Mouse (Mus musculus) neural tube, embryonic 11.5 days (tissue): ENCODE results near the gene Fam53b. TPM values are rescaled to one million over a fixed set of nuclear protein-coding genes. Genes with fewer than 3 reads are reported as not detected.

ENCODE experiments used
- ATAC-seq: fragments of 200-750 bp; cut with Nextera tagmentation; 2 replicates; pipeline ENCODE4 v1.8.0; 2017; ENCODE audit warnings: moderate number of reproducible peaks, mild to moderate bottlenecking, moderate TSS enrichment, moderate library complexity; ENCODE audit not compliant: insufficient read depth, low FRiP score, low TSS enrichment
- DNase-seq: peaks from one replicate; pipeline ENCODE4 v3.0.0-alpha.2; 2015; ENCODE audit warnings: low spot score
- H3K27ac ChIP-seq: fragments of 300-500 bp; sonication (generic); 2 replicates; pipeline ENCODE4 v1.5.1; 2014; ENCODE audit warnings: low read depth, mild to moderate bottlenecking, low read length
- H3K27me3 ChIP-seq: fragments of 300-500 bp; sonication (generic); 2 replicates; pipeline ENCODE4 v1.6.1; 2014; ENCODE audit warnings: mild to moderate bottlenecking, low read length, mixed read lengths; ENCODE audit not compliant: control insufficient read depth, insufficient read depth
- H3K36me3 ChIP-seq: fragments of 300-500 bp; sonication (generic); 2 replicates; pipeline ENCODE4 v1.6.1; 2014; ENCODE audit warnings: mild to moderate bottlenecking, low read length, moderate library complexity, mixed read lengths; ENCODE audit not compliant: control insufficient read depth, insufficient read depth
- H3K4me1 ChIP-seq: fragments of 300-500 bp; sonication (generic); 2 replicates; pipeline ENCODE4 v1.6.1; 2014; ENCODE audit warnings: low read length, mixed read lengths; ENCODE audit not compliant: control insufficient read depth, insufficient read depth
- H3K4me2 ChIP-seq: fragments of 300-500 bp; sonication (generic); 2 replicates; pipeline ENCODE4 v1.6.1; 2014; ENCODE audit warnings: low read depth, mild to moderate bottlenecking, moderate library complexity
- H3K4me3 ChIP-seq: fragments of 300-500 bp; sonication (generic); 2 replicates; pipeline ENCODE4 v1.5.1; 2014; ENCODE audit warnings: low read depth, low read length
- H3K9ac ChIP-seq: fragments of 300-500 bp; sonication (generic); 2 replicates; pipeline ENCODE4 v1.6.1; 2014; ENCODE audit warnings: mild to moderate bottlenecking, low read length
- H3K9me3 ChIP-seq: fragments of 300-500 bp; sonication (generic); 2 replicates; pipeline ENCODE4 v1.6.1; 2016; ENCODE audit warnings: low read length; ENCODE audit not compliant: control insufficient read depth
- WGBS: fragments of 180-500 bp; shearing (Covaris S2); extraction: QIAGEN DNeasy Blood & Tissue Kit; methylation state at CpG from one replicate; pipeline ENCODE4 v1.1.7; 2014; 5-methylcytosine and 5-hydroxymethylcytosine counted together
- polyA plus RNA-seq: library from polyadenylated mRNA; unstranded; fragments of >200 nt; fragmentation: Nextera tagmentation; extraction: Ambion mirVana; gene quantifications from 2 replicates; pipeline ENCODE4 v1.2.1, GENCODE M21; 2014

Fam53b gene
- polyA plus RNA-seq, 1 experiment from 2014 or later = 22.9 TPM

GRCm38 (mm10) chr7:132733521-132733920, 80.2 kb downstream of the Fam53b start:
- Histone ChIP-seq H3K36me3 (no peaks in the 10 kb centered on the region), H3K4me3 (no peak overlapping the region), H3K4me2 (no peak overlapping the region), H3K27me3 (no peaks in the 10 kb centered on the region), H3K27ac (peak overlapping the region; percentile 30; the same call in 1 of the 2 replicates), H3K9ac (no peak overlapping the region), H3K4me1 (peaks cover 29% of the 10 kb centered on the region), H3K9me3 (no peaks in the 10 kb centered on the region)
- 44% methylated on average over 6 of the region's 6 CpGs for WGBS
- ATAC-seq (no peak; the same call in 1 of the 2 replicates), DNase-seq (no peak)

DNA sequence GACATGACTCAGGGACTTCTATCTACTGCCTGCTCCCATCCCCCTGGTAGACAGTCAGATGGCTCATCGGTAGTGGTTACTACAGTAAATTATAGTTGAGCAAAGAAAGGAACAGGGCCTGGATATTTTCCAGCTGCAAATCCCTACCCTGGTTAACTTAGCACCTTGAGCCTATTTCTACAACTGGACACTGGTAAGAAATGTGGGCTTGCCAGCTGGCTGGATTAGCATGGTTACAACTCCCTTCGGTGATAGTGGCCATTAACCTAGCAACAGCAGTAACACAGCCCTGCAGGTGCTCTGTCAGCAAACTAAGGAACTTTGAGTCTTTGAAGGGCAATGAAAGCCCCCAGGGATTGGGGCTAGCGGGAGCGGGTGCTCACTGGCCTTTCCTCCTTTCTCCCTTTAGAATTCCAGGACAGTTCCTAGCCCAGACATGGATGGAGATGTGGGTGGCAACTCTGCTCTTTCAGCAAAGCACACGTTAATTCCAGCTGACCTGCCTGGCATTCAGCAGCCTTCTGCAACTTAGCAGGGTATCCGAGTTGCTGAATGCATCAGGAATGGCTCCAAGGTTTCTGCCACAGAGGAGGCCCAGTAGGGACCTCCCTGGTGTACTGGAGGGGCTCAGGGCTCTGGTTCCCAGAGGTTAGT, 81.4 kb downstream of the Fam53b start:
- Histone ChIP-seq H3K4me1 (peaks cover 29% of the 10 kb centered on the region), H3K36me3 (no peaks in the 10 kb centered on the region), H3K4me2 (no peak overlapping the region), H3K9me3 (no peaks in the 10 kb centered on the region), H3K4me3 (no peak overlapping the region), H3K9ac (no peak overlapping the region), H3K27me3 (no peaks in the 10 kb centered on the region), H3K27ac (no peak overlapping the region)
- DNase-seq = no peak
- WGBS = 53% methylated on average over 6 of the region's 6 CpGs
- no peak for ATAC-seq

- Histone ChIP-seq H3K27ac (no peak overlapping the region), H3K4me2 (no peak overlapping the region), H3K4me3 (no peak overlapping the region), H3K4me1 (peaks cover 29% of the 10 kb centered on the region), H3K9me3 (no peaks in the 10 kb centered on the region), H3K27me3 (no peaks in the 10 kb centered on the region), H3K9ac (no peak overlapping the region), H3K36me3 (no peaks in the 10 kb centered on the region)
- 37% methylated on average over 6 of the region's 6 CpGs for WGBS
- ATAC-seq (no peak), DNase-seq (no peak)
These were observed 82.1 kb downstream of the Fam53b start for GRCm38 (mm10) chr7:132731558-132731957.

- DNase-seq = no peak
- H3K27ac ChIP-seq = no peak overlapping the region
These were observed 83.2 kb downstream of the Fam53b start for GRCm38 (mm10) chr7:132730510-132730909.

DNA sequence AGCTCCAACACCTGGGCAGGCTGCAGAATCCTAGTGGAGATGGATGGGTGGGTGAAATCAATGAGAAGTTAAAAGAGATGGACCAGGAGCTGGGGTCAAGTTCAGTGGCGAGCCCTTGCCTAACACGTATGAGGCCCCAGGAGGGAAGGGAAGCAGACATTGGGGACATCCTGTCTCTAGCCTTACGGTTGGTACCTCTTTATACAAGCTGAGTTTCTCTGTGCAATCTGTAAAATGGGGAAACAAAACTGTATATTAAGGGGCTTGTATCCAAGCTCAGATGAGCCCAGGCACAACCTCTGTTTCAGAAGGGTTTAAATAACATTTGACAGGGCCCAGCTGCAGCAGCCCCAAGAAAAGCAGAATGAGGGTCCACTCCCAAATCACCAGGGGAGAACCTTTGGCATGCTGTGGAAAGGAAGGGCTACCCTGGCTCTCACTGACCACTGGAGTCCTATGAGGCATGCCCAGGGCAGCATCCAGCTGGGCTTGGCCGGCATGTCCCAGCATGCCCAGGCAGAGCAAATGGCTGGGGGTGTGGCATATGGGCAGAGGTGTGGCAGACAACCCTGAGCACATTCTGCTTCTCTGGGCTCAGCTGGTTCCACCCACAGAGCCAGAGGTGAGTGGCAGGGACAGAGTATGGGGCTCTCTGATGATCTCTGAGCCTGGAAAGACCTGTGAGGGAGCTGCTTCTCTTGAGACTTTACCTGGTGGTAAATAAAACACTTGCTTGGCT, 84.4 kb downstream of the Fam53b start:
- Histone ChIP-seq H3K27me3 (no peaks in the 10 kb centered on the region), H3K9ac (no peak overlapping the region), H3K9me3 (no peaks in the 10 kb centered on the region), H3K4me1 (peaks cover 25% of the 10 kb centered on the region), H3K27ac (no peak overlapping the region), H3K4me2 (no peak overlapping the region), H3K36me3 (no peaks in the 10 kb centered on the region), H3K4me3 (no peak overlapping the region)
- WGBS = 74% methylated on average over 4 of the region's 4 CpGs
- DNase-seq (no peak), ATAC-seq (no peak)

More at GRCm38 (mm10) chr7:132730510-132730909, 83.2 kb downstream of the Fam53b start:
- no peaks in the 10 kb centered on the region for H3K36me3 ChIP-seq
- H3K4me1 ChIP-seq = peaks cover 27% of the 10 kb centered on the region
- H3K4me2 ChIP-seq = no peak overlapping the region
- no peaks in the 10 kb centered on the region for H3K27me3 ChIP-seq
- no peak overlapping the region for H3K9ac ChIP-seq
- 79% methylated on average over 7 of the region's 7 CpGs for WGBS
- ATAC-seq = no peak; the same call in 1 of the 2 replicates
- no peaks in the 10 kb centered on the region for H3K9me3 ChIP-seq
- no peak overlapping the region for H3K4me3 ChIP-seq

- Histone ChIP-seq H3K4me2 (no peak overlapping the region), H3K36me3 (no peaks in the 10 kb centered on the region), H3K27ac (no peak overlapping the region), H3K27me3 (no peaks in the 10 kb centered on the region), H3K9ac (no peak overlapping the region), H3K4me3 (no peak overlapping the region), H3K4me1 (peaks cover under 1% of the 10 kb centered on the region; the same call in 1 of the 2 replicates), H3K9me3 (no peaks in the 10 kb centered on the region)
- no peak for DNase-seq
- WGBS = 77% methylated on average over 13 of the region's 13 CpGs
- ATAC-seq = no peak
These were observed 87.4 kb downstream of the Fam53b start for GRCm38 (mm10) chr7:132726106-132726861.

DNA sequence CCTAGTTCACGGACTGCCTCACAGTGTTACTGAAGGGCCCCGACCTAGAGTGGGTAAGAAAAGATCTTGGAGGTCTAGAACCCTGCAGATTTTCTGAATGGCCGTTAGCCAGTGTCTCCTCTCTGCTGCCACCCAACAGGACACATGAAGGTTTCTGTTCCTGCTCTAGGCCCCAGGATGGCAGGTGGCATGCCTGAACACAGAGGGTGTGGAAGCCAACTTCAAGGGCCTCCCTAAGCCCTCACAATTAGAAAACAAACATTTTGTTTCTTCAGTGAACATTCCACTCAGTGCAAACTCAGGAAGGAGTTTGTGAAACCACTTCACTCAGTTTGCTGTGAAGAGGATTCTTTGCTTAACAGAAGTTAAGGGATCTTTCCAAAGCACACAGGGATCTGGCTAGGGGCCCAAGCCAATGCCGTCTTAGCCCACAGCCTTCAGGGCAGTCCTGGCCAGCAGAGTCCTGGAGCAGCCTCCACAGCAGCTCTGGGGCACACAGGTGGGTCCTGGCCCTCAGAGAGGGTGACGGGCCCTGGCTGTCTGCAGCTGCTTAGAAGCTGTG, 89.1 kb downstream of the Fam53b start:
- no peak for ATAC-seq
- H3K9ac ChIP-seq = no peak overlapping the region
- DNase-seq = no peak
- no peaks in the 10 kb centered on the region for H3K4me1 ChIP-seq
- no peaks in the 10 kb centered on the region for H3K27me3 ChIP-seq
- no peaks in the 10 kb centered on the region for H3K9me3 ChIP-seq
- no peak overlapping the region for H3K4me2 ChIP-seq
- H3K36me3 ChIP-seq = no peaks in the 10 kb centered on the region
- 87% methylated on average over 5 of the region's 5 CpGs for WGBS
- H3K4me3 ChIP-seq = no peak overlapping the region
- H3K27ac ChIP-seq = no peak overlapping the region

- no peak overlapping the region for H3K27ac ChIP-seq
- no peaks in the 10 kb centered on the region for H3K36me3 ChIP-seq
- DNase-seq (no peak), ATAC-seq (no peak)
- H3K9me3 ChIP-seq = no peaks in the 10 kb centered on the region
- no peak overlapping the region for H3K4me3 ChIP-seq
- no peak overlapping the region for H3K4me2 ChIP-seq
- no peaks in the 10 kb centered on the region for H3K4me1 ChIP-seq
- 92% methylated on average over 11 of the region's 11 CpGs for WGBS
- no peaks in the 10 kb centered on the region for H3K27me3 ChIP-seq
- H3K9ac ChIP-seq = no peak overlapping the region
These were observed 89.8 kb downstream of the Fam53b start for GRCm38 (mm10) chr7:132723906-132724305.
